Mouse (Mus musculus) megakaryocyte progenitor cell, adult 5-6 weeks (primary cell): ENCODE results near the gene Itk. TPM values are rescaled to one million over a fixed set of nuclear protein-coding genes. Genes with fewer than 3 reads are reported as not detected.

ENCODE experiments used
- ATAC-seq: replicated peaks from 2 replicates; pipeline ENCODE4 v1.8.0; 2016; ENCODE audit warnings: mild to moderate bottlenecking, moderate TSS enrichment, inconsistent platforms; ENCODE audit not compliant: poor library complexity
- total RNA-seq, 2 experiments: library from RNA; stranded (forward) in 1 of 2; stranded (reverse) in 1 of 2; fragments of 157-497, 149-512 nt in 1 of 2; fragments of 200-1000 nt in 1 of 2; gene quantifications; 2 replicates each; pipeline versions ENCODE4 v1.2.3 to v1.2.4; 2015 to 2017

The Itk gene
- total RNA-seq, 2 experiments from 2014 or later, result 0.46 to 0.91 TPM

DNA sequence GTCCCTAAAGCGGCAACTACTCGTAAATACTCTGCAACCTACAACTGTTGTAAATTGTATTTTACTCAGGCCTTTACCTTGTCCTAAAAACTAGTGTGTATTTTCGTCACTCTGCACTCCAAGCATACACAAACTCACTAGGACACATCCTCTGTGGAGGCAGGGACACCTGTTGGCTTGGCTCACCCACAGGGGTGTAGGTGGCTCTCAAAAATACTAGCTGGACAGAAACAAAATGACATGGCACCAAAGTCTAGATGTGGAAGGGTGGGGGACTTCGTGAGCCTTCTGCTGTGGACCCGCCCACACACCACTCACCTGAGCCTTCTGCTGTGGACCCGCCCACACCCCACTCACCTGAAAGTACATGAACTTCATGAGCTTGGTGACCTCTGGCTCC, 105.5 kb downstream of the Itk start:
- ATAC-seq, result no peak

GRCm38 (mm10) chr11:46282612-46283011, 106.7 kb downstream of the Itk start:
- no peak for ATAC-seq

DNA sequence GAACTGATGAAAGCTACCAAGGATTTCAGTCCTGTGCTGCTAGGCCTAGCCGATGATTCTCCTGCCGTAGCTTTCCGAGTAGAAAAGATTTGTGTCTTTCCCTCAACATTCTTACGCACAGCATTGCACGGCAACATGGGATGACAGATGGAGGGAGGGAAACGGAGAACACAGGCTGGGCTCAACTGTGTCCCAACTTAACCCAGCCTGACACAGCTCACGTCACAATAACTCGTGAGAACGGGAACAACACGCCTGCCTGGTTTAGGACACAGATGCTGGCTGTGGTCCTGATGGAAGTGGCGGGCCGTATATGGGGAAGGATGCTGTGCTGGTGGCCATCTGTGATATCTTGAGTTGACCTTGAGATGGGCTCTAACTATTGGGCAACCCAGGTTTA, 110.6 kb downstream of the Itk start:
- no peak for ATAC-seq

GRCm38 (mm10) chr11:46278140-46278539, 111.2 kb downstream of the Itk start:
- ATAC-seq, result no peak

GRCm38 (mm10) chr11:46276778-46277177, 112.5 kb downstream of the Itk start:
- peak; percentile 65 for ATAC-seq

DNA sequence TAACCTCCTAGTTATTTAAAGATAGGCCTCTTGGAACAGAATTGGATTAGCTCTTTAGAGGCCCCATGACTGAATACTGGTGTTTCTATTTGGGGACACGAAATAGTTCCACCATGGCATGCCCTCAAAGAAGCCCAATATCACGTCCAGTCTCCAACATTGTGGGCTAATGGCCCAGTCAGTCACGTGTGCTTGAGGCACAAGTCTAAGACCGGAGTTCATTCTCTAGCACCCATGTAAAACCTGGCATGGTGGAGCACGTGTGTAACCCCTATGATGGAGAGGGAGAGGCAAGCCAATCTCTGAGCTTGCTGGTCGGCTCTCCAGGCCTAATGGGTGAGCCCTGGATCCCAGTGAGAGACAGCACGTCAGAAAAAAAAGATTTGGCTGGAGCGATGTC, 113.1 kb downstream of the Itk start:
- no peak for ATAC-seq

DNA sequence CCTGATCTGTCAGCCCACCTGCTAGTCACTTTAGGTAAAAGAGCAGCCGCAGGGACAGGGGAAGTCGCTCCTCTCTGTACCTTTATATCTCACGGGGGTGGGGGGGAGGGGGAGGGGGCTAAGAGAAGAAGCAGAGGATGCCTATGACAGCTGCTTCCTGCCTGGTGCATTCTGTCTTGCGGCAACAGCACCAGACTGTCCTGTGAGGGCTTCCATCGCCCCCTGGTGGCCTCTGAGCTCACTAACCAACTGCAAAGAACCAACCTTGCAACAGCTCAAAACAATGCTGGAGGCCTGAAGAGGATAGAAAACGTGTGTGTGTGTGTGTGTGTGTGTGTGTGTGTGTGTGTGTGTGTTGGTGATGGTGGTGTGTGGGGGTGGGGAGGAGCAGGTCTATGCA, 114.0 kb downstream of the Itk start:
- peak; percentile 93 for ATAC-seq

Other genes starting within 250 kb of the Itk start
- gene Nipal4, start 223.0 kb downstream of the Itk start, total RNA-seq (2015), result not detected in 2 replicates
- not detected in 2 replicates for gene Nipal4, start 223.0 kb downstream of the Itk start, total RNA-seq (2017)
- gene Fndc9, start 154.0 kb downstream of the Itk start, total RNA-seq (2015), result not detected in 2 replicates
- gene Fndc9, start 154.0 kb downstream of the Itk start, total RNA-seq (2017), result not detected in 2 replicates
- gene Cyfip2, start 76.7 kb downstream of the Itk start, total RNA-seq (2015), result 121 and 122 TPM in 2 replicates
- 48.6 and 53.3 TPM in 2 replicates for gene Cyfip2, start 76.7 kb downstream of the Itk start, total RNA-seq (2017)
- gene Fam71b, start 7.0 kb upstream of the Itk start, total RNA-seq (2015), result not detected in 2 replicates
- not detected in 2 replicates for gene Fam71b, start 7.0 kb upstream of the Itk start, total RNA-seq (2017)
- gene Med7, start 47.4 kb upstream of the Itk start, total RNA-seq (2015), result 63.6 and 72.4 TPM in 2 replicates
- 16.2 and 27.1 TPM in 2 replicates for gene Med7, start 47.4 kb upstream of the Itk start, total RNA-seq (2017)
- gene Havcr2, start 65.4 kb upstream of the Itk start, total RNA-seq (2015), result 0.07 and 0.27 TPM in 2 replicates
- 0.54 and 0.92 TPM in 2 replicates for gene Havcr2, start 65.4 kb upstream of the Itk start, total RNA-seq (2017)
- not detected in 2 replicates for gene Gm12169, start 134.7 kb upstream of the Itk start, total RNA-seq (2015)
- not detected in 2 replicates for gene Gm12169, start 134.7 kb upstream of the Itk start, total RNA-seq (2017)
- gene BC053393, start 182.0 kb upstream of the Itk start, total RNA-seq (2015), result not detected in 2 replicates
- not detected in 2 replicates for gene BC053393, start 182.0 kb upstream of the Itk start, total RNA-seq (2017)
- not detected in 2 replicates for gene Dppa1, start 239.7 kb upstream of the Itk start, total RNA-seq (2015)
- not detected in 2 replicates for gene Dppa1, start 239.7 kb upstream of the Itk start, total RNA-seq (2017)